Mouse (Mus musculus) intestine, embryonic 14.5 days (tissue): ENCODE data around the gene Cmss1. TPM values are rescaled to one million over a fixed set of nuclear protein-coding genes. Genes with fewer than 3 reads are reported as not detected.

Source experiments
- ATAC-seq: fragments of 200-750 bp; cut with Nextera tagmentation; replicated peaks from 2 replicates; pipeline ENCODE4 v1.8.0; 2017; ENCODE audit warnings: low read depth, moderate number of reproducible peaks, moderate TSS enrichment, moderate library complexity; ENCODE audit not compliant: low FRiP score, low TSS enrichment
- DNase-seq: peaks from one replicate; pipeline ENCODE4 v3.0.0-alpha.2; 2018; ENCODE audit warnings: low spot score
- H3K27ac ChIP-seq: fragments of 300-500 bp; sonication (generic); 2 replicates; pipeline ENCODE4 v1.5.1; 2014; ENCODE audit warnings: low read depth, mild to moderate bottlenecking, control low read depth
- H3K27me3 ChIP-seq: fragments of 300-500 bp; sonication (generic); replicated peaks from 2 replicates; pipeline ENCODE4 v1.6.1; 2014; ENCODE audit warnings: low read length, control low read depth; ENCODE audit not compliant: control insufficient read depth, insufficient read depth
- H3K36me3 ChIP-seq: fragments of 300-500 bp; sonication (generic); 2 replicates; pipeline ENCODE4 v1.6.1; 2014; ENCODE audit warnings: low read length, control low read depth; ENCODE audit not compliant: control insufficient read depth, insufficient read depth
- H3K4me1 ChIP-seq: fragments of 300-500 bp; sonication (generic); replicated peaks from 2 replicates; pipeline ENCODE4 v1.6.1; 2014; ENCODE audit warnings: low read length, control low read depth, mixed read lengths; ENCODE audit not compliant: control insufficient read depth, insufficient read depth
- H3K4me2 ChIP-seq: fragments of 300-500 bp; sonication (generic); 2 replicates; pipeline ENCODE4 v1.6.1; 2014; ENCODE audit warnings: low read length
- H3K4me3 ChIP-seq: fragments of 300-500 bp; sonication (generic); 2 replicates; pipeline ENCODE4 v1.5.1; 2014; ENCODE audit warnings: low read depth, low read length, control low read depth, mixed read lengths
- H3K9ac ChIP-seq: fragments of 300-500 bp; sonication (generic); 2 replicates; pipeline ENCODE4 v1.6.1; 2014; ENCODE audit warnings: mild to moderate bottlenecking, low read length
- H3K9me3 ChIP-seq: fragments of 300-500 bp; sonication (generic); 2 replicates; pipeline ENCODE4 v1.6.1; 2016; ENCODE audit warnings: low read length, control low read depth; ENCODE audit not compliant: control insufficient read depth
- WGBS: fragments of 180-500 bp; shearing (Covaris S2); extraction: QIAGEN DNeasy Blood & Tissue Kit; methylation state at CpG from one replicate; pipeline ENCODE4 v1.1.7; 2014; 5-methylcytosine and 5-hydroxymethylcytosine counted together
- polyA plus RNA-seq: library from polyadenylated mRNA; unstranded; fragments of >200 nt; fragmentation: Nextera tagmentation; extraction: Ambion mirVana; gene quantifications from 2 replicates; pipeline ENCODE4 v1.2.1, GENCODE M21; 2014

Gene Cmss1
- polyA plus RNA-seq, 1 experiment from 2014 or later = 56.0 TPM

DNA sequence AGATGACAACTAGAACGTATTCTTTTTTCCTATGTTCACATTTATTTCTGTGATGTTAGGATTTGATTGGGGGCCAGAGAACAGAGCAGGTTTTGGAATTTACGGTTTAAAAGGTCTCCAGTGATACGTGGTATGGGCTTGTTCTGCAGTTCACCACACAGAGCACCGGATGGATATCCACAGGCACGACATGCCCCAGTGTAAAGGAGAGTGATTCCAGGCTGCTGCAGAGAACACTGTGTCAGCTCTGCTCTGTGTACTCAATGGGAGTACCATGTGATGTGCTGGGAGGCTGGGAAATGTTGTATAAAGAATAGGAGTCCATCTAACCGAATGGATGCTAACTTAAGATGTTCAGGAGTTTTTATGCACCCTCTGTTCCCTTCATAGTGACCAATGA, 252.7 kb downstream of the Cmss1 start:
- H3K9ac ChIP-seq = no peak overlapping the region
- no peak overlapping the region for H3K4me2 ChIP-seq
- H3K27ac ChIP-seq = no peak overlapping the region
- H3K9me3 ChIP-seq = no peaks in the 10 kb centered on the region
- DNase-seq (no peak), ATAC-seq (no peak)
- H3K4me1 ChIP-seq = 0 out of 2 replicates have a peak, but pooled peaks cover 3% of the 10 kb centered on the region
- 41% methylated on average over 6 of the region's 6 CpGs for WGBS
- H3K27me3 ChIP-seq = no peaks in the 10 kb centered on the region
- H3K4me3 ChIP-seq = no peak overlapping the region
- no peaks in the 10 kb centered on the region for H3K36me3 ChIP-seq

DNA sequence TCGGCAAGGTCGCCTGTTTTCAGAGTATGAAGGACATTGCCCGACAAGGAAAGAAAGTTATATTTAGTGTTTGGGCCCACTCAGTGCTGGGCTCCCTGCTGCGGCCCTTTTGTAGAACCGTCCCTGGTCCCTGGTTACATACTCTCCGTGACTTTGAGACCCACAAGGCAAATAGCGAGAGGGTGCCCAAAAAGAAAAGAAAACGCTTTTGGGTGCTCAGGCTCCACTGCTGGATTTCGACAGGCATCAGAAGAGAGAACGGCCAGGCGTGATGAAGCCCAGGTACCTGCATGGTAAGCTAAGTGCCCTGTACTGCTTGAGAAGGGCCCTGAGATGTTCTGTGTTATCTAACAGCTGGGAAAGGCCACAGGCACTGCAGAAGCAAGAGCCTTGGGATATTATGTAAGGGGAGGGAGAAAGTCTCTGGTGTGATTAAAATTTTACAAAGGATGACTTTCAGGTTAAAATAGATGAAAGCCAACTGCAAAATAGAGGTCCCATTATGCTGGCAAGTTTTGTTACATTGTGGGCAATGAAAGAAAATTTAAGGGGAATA, 253.4 kb downstream of the Cmss1 start:
- ATAC-seq (no peak), DNase-seq (no peak)
- Histone ChIP-seq H3K27ac (no peak overlapping the region), H3K4me2 (no peak overlapping the region), H3K4me1 (0 out of 2 replicates have a peak, but pooled peaks cover 3% of the 10 kb centered on the region), H3K9me3 (no peaks in the 10 kb centered on the region), H3K4me3 (no peak overlapping the region), H3K9ac (no peak overlapping the region), H3K27me3 (no peaks in the 10 kb centered on the region), H3K36me3 (no peaks in the 10 kb centered on the region)
- WGBS = 79% methylated on average over 11 of the region's 11 CpGs

DNA sequence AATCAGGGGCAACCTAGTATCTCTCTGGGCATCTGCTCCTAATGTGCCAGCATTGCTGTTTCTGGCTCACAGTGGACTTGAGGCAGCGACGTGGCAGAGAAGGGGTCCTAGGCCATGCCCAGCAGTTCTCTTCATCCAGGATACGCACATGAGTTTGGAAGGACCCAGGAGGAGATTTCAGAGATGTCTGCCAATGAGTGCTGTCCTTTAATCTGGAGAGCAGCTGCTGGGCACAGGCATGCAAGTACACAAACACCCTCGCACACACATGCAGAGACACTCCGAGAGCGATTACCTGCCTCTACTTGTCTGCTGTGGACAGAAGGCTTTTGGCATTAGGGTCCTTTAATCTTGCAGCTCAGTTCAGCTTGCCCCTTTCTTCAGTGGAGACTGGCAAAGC, 253.9 kb downstream of the Cmss1 start, which contains the start of gene Filip1l:
Filip1l (plus strand) TSS at position 343 of the 400 bp plus-strand sequence.
- WGBS = 79% methylated on average over 6 of the region's 6 CpGs
- H3K4me1 ChIP-seq = 0 out of 2 replicates have a peak, but pooled peaks cover 3% of the 10 kb centered on the region
- no peak within 1 kb of the TSS for H3K4me3 ChIP-seq
- DNase-seq (no peak), ATAC-seq (no peak; the same call in 1 of the 2 replicates)
- H3K9ac ChIP-seq = no peak within 1 kb of the TSS
- no peaks in the 10 kb centered on the region for H3K9me3 ChIP-seq
- no peak within 1 kb of the TSS for H3K4me2 ChIP-seq
- H3K27me3 ChIP-seq = no peaks in the 10 kb centered on the region
- no peak within 1 kb of the TSS for H3K27ac ChIP-seq
- H3K36me3 ChIP-seq = no peaks in the 10 kb centered on the region

DNA sequence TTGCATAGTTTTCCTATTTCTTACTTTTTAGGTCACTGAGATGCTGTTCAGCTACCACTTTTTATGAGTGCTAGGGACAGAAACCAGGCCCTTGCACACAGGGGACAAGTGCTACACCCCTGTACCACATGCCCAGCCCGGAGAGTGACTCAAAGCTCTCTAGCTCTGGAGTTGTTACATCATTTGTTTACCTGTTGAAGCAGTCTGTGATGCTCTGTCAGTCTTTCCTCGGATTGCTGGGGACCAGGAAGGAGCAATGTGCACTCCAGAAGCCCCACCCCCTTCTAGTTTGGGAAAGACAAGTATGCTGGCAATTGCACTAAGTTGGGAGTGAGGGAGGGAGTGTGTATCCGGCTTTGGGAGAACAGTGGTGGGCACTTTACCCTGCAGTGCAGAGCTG, 257.0 kb downstream of the Cmss1 start:
- H3K4me3 ChIP-seq = no peak overlapping the region
- no peaks in the 10 kb centered on the region for H3K27me3 ChIP-seq
- H3K36me3 ChIP-seq = no peaks in the 10 kb centered on the region
- no peak for ATAC-seq
- WGBS = 22% methylated on average over 3 of the region's 3 CpGs
- no peak overlapping the region for H3K9ac ChIP-seq
- 0 out of 2 replicates have a peak, but pooled peaks cover 3% of the 10 kb centered on the region for H3K4me1 ChIP-seq
- DNase-seq = no peak
- no peak overlapping the region for H3K4me2 ChIP-seq
- H3K27ac ChIP-seq = no peak overlapping the region
- H3K9me3 ChIP-seq = no peaks in the 10 kb centered on the region

DNA sequence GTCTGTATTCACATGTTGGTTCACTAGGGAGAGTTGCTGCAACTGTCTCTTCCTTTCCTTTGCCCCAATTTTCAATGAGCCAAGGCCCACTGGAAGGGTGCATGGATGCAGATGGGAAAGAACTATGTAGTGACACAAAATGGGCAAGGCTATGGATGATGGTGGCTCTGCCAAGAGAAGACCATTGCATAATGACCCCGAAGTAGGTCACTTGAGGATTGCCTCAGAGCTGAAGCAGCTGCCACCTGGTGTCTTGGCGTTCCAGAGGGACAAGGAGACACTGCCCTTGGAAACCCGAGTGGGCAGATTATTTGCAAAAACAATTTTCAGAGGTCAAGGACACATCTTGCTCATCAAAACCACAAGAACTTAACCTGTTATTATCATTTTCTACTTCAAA, 257.6 kb downstream of the Cmss1 start:
- DNase-seq (no peak), ATAC-seq (no peak)
- Histone ChIP-seq H3K4me3 (no peak overlapping the region), H3K27ac (no peak overlapping the region), H3K36me3 (no peaks in the 10 kb centered on the region), H3K4me2 (no peak overlapping the region), H3K4me1 (0 out of 2 replicates have a peak, but pooled peaks cover 2% of the 10 kb centered on the region), H3K9me3 (no peaks in the 10 kb centered on the region), H3K9ac (no peak overlapping the region), H3K27me3 (no peaks in the 10 kb centered on the region)
- 91% methylated on average over 3 of the region's 3 CpGs for WGBS

DNA sequence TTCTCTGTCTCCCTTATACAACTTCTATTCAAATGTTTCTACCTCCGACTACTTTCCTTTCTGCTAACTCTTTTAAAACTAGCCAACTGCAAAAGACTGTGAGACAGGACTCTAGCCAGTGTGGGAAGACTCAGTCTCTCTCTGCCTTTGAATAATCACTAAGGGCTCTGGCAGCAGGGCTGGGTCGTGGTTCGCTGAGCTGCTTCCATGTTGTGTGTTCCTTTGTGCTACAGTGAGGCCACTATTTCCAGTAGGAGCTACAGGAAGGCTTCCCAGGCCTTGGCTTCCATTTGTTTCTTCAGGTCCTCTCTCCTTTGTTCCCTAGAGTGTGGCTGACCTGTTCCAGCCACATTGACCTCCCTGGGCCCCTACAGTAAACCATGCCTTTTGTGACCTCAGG, 260.4 kb downstream of the Cmss1 start:
- Histone ChIP-seq H3K4me1 (no peaks in the 10 kb centered on the region), H3K9ac (no peak overlapping the region), H3K4me3 (no peak overlapping the region), H3K27me3 (no peaks in the 10 kb centered on the region), H3K27ac (no peak overlapping the region), H3K9me3 (no peaks in the 10 kb centered on the region), H3K4me2 (no peak overlapping the region), H3K36me3 (no peaks in the 10 kb centered on the region)
- 88% methylated on average over 3 of the region's 3 CpGs for WGBS
- ATAC-seq = no peak
- DNase-seq = no peak

DNA sequence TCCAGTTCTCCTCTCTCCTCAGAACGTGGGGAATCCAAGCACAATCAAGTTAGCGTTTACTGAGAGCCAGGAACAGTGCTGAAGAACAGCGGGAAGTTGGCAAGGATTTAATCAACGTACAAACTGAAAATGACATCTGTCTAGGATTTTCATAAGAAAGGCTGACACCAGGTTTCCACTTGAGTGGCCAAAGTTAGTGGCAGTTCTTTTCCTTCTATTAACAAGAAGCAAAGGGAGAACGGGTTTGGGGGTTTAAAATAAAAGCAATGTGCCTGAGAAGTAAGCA, 266.1 kb downstream of the Cmss1 start:
- H3K9ac ChIP-seq = no peak overlapping the region
- no peak overlapping the region for H3K4me3 ChIP-seq
- no peaks in the 10 kb centered on the region for H3K4me1 ChIP-seq
- no peaks in the 10 kb centered on the region for H3K36me3 ChIP-seq
- no peak overlapping the region for H3K4me2 ChIP-seq
- H3K27me3 ChIP-seq = no peaks in the 10 kb centered on the region
- DNase-seq = no peak
- no peak for ATAC-seq
- H3K9me3 ChIP-seq = no peaks in the 10 kb centered on the region
- whole genome bisulfite sequencing = 65% methylated on average over 5 of the region's 5 CpGs
- no peak overlapping the region for H3K27ac ChIP-seq

DNA sequence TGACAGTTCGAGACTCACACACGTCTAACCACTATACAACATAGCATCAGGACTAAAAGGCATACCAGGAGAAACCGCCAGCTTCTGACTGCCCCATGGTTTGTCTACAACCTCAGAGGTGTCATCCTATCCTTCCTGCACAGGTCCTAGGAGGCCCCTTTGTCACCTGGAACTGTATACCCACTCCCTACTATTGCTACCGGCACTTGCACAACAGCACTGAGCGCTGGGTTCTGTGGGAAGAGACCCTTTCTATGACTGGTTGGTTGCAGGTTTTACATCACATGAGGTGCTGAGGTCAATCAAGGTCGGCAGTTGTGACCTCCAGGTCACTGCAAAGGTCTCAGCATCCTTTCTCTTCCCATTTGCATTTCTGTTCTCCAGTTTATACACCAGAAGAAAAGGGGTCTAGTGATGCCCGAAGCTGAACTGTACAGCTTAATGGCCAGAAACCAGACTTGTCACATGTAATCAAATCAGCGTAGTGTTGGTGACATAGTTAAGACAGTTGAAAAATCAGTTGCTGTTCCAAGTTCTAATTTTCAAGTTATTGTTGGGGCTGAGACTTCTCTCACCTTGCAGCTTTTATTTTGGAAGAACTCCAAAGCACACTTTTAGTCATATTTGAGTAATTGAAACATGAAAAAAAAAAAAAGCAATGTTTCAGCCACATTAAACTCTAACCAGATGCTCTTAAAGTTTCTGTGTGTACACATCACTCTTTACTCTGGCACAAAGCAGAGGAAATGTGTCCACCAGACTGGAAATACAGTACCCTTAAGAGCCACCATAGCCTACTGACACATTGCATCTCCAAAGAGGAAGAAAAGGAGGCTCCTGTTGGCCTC, 266.7 kb downstream of the Cmss1 start:
- no peaks in the 10 kb centered on the region for H3K36me3 ChIP-seq
- 89% methylated on average over 8 of the region's 8 CpGs for WGBS
- no peak overlapping the region for H3K9ac ChIP-seq
- DNase-seq (no peak), ATAC-seq (no peak)
- no peak overlapping the region for H3K4me2 ChIP-seq
- H3K9me3 ChIP-seq = no peaks in the 10 kb centered on the region
- no peak overlapping the region for H3K4me3 ChIP-seq
- no peaks in the 10 kb centered on the region for H3K4me1 ChIP-seq
- H3K27me3 ChIP-seq = no peaks in the 10 kb centered on the region
- H3K27ac ChIP-seq = no peak overlapping the region
